Mouse (Mus musculus): ENCODE results near the gene Vsig2. TPM values are rescaled to one million over a fixed set of nuclear protein-coding genes. Genes with fewer than 3 reads are reported as not detected.

Gene Vsig2
- total RNA-seq (2023): not detected in 4 replicates

DNA sequence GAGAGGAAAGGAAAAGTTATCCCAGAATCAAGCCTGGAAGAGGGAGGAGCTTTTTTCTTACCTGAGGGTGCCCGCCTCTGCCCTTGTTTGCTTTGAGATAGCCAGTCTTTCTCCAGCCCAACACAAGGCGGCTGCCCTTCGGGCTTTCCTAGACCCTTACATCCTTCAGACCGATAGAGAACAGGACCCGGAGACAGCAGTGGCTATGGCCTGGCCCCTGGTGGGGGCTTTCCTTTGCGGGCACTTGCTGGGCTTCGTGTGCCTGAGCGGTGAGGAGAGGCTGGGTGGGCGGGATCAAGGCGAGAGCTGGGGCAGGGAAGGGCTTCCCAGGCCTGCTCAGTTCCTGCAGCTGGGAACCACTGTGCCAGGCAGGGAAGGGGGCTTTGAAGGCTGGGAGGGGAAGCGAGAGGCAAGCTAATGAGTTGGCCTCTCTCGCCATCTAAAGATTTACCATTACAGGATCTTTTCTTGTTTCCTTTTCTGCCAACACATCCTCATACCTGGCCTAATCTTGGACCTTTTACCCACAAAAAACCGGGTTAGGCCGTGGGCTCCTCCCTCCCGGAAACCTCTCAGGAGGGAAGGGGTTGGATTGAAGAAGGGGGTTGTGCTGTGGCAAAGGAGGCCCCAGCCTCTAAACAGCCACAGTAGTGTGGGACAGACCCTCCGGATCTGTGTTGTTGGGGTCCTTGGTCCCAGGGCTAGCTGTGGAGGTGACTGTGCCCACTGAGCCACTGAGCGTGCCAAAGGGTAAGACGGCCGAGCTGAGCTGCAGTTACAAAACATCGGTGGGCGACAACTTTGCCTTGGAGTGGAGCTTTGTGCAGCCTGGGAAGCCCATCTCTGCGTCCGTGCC is at the start of gene Vsig2:
Vsig2 (plus strand) TSS at position 86 of the 856 bp plus-strand sequence.

GRCm38 (mm10) chr9:37527396-37528224 is 11.4 kb upstream of the Vsig2 start, which contains the start of gene Esam:
Gene Esam, plus strand, starts transcription at chr9:37528078.

DNA sequence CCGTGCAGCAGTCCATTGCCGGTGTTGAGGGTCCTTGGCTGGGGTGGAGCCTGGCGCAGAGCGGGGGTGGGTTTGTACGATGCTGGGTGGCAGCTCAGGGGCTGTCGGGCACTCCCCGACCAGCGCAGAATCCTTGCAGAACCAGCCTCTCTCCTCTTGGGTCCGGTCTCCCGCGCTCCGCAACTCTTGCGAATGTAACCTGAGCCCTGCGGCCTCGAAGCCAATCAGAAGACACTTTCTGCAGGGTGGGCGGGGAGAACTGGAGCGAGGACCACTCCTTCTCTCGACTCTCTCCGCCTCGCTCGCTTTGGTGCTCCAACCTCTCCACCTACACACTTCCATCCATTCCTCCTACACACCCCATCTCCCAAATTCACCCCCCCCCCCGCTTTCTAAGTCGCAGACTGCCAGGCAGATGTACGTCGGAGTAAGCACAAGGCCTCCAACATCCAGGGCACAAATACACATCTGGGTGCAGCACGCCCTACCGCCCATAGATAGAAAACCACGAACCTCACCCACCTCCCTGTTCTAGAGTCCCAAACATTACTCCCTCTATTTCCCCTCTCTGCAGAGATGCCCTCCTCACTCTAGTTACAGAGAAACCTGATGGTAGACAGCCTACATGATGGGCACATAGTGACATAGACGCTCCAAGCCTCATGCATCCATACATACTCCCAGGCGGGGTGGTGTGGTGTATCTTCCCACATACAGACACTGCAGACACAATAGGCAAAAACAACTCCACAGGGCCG is 13.7 kb downstream of the Vsig2 start, which contains the start of gene Nrgn:
Nrgn (minus strand) TSS at position 369 of the 758 bp plus-strand sequence.

GRCm38 (mm10) chr9:37554838-37555748 is 16.0 kb downstream of the Vsig2 start, which contains the start of gene Siae:
Gene Siae, plus strand, starts transcription at chr9:37555698.

Other genes with a start within 250 kb of the Vsig2 start
- 14.1 to 17.7 TPM (median 15.0 TPM) in 4 replicates for gene Ccdc15, start 190.8 kb upstream of the Vsig2 start, total RNA-seq (2023)
- not detected in 4 replicates for gene Hepacam, start 171.9 kb upstream of the Vsig2 start, total RNA-seq (2023)
- not detected in 4 replicates for gene Robo4, start 137.4 kb upstream of the Vsig2 start, total RNA-seq (2023)
- not detected in 4 replicates for gene Robo3, start 106.0 kb upstream of the Vsig2 start, total RNA-seq (2023)
- 28.6 to 31.8 TPM (median 29.2 TPM) in 4 replicates for gene Msantd2, start 49.9 kb upstream of the Vsig2 start, total RNA-seq (2023)
- 1.3 TPM in 1 of 4 replicates, not detected in the others for gene Esam, start 11.2 kb upstream of the Vsig2 start, total RNA-seq (2023)
- gene Nrgn, start 13.6 kb downstream of the Vsig2 start, total RNA-seq (2023): 3.2 to 6.0 TPM (median 4.0 TPM) in 4 replicates
- gene Siae, start 16.4 kb downstream of the Vsig2 start, total RNA-seq (2023): 6.2 to 10.9 TPM (median 9.4 TPM) in 4 replicates
- gene Spa17, start 74.5 kb downstream of the Vsig2 start, total RNA-seq (2023): 1.1 to 3.6 TPM in 2 of 4 replicates, not detected in the others
- gene Tbrg1, start 118.1 kb downstream of the Vsig2 start, total RNA-seq (2023): 50.4 to 55.2 TPM (median 52.5 TPM) in 4 replicates
- gene Panx3, start 130.0 kb downstream of the Vsig2 start, total RNA-seq (2023): not detected in 4 replicates
- gene Olfr160, start 177.0 kb downstream of the Vsig2 start, total RNA-seq (2023): not detected in 4 replicates
- gene Olfr874, start 205.9 kb downstream of the Vsig2 start, total RNA-seq (2023): not detected in 4 replicates
- gene Olfr875, start 232.6 kb downstream of the Vsig2 start, total RNA-seq (2023): not detected in 4 replicates